Mouse (Mus musculus): Measurements from ENCODE around the gene Il5ra.
A peak's percentile ranks its signal among the peaks of the same experiment; 100 is the strongest.

Il5ra gene

GRCm38 (mm10) chr6:106740244-106740825 lies 8.5 kb downstream of the Il5ra start:
- no peak for DNase-seq (ENCODE audit: low read depth, low spot score)

- no peak for DNase-seq (ENCODE audit: low read depth, low spot score)
These were observed 10.6 kb downstream of the Il5ra start for GRCm38 (mm10) chr6:106738229-106738628.

GRCm38 (mm10) chr6:106732563-106732962 lies 16.3 kb downstream of the Il5ra start:
- no peak for DNase-seq (ENCODE audit: low read depth, low spot score)

GRCm38 (mm10) chr6:106729682-106730314 lies 19.0 kb downstream of the Il5ra start:
- no peak for DNase-seq (ENCODE audit: low read depth, low spot score)

- DNase-seq (ENCODE audit: low read depth, low spot score), result no peak
These were observed 21.1 kb downstream of the Il5ra start for GRCm38 (mm10) chr6:106727703-106728102.

- DNase-seq (ENCODE audit: low read depth, low spot score), result no peak
These were observed 22.8 kb downstream of the Il5ra start for GRCm38 (mm10) chr6:106726078-106726477.

GRCm38 (mm10) chr6:106725642-106726041 lies 23.2 kb downstream of the Il5ra start:
- no peak for DNase-seq (ENCODE audit: low read depth, low spot score)

- no peak for DNase-seq (ENCODE audit: low read depth, low spot score)
These were observed 43.3 kb downstream of the Il5ra start for GRCm38 (mm10) chr6:106705506-106706035.

GRCm38 (mm10) chr6:106701931-106702330 lies 46.9 kb downstream of the Il5ra start:
- DNase-seq (ENCODE audit: low read depth, low spot score), result no peak

- no peak for DNase-seq (ENCODE audit: low read depth, low spot score)
These were observed 73.3 kb downstream of the Il5ra start for GRCm38 (mm10) chr6:106675581-106675980.

GRCm38 (mm10) chr6:106663780-106664651 lies 84.8 kb downstream of the Il5ra start:
- DNase-seq (ENCODE audit: low read depth, low spot score), result peak; percentile 34
